Mouse (Mus musculus): ENCODE measurements around the gene Retsat. TPM values are rescaled to one million over a fixed set of nuclear protein-coding genes. Genes with fewer than 3 reads are reported as not detected.

The Retsat gene
- 0.06 and 0.25 TPM in 2 replicates for polyA plus RNA-seq (2012)

- peaks cover 36% of the 10 kb centered on the region for H3K4me1 ChIP-seq (ENCODE audit: control insufficient read depth)
- TF ChIP-seq TAL1 (IDR thresholded peaks at IDR 0.05; ENCODE audit: low read length) (no peak), GATA1 (IDR thresholded peaks at IDR 0.05; ENCODE audit: low read length) (no peak)
- peaks cover 2% of the 10 kb centered on the region for H3K36me3 ChIP-seq (ENCODE audit: control insufficient read depth)
Observed at GRCm38 (mm10) chr6:72597956-72598753, at the start of gene Retsat, which contains the start of gene Elmod3. TSS of gene Retsat (plus strand) at chr6:72598475. TSS of gene Elmod3 (minus strand) at chr6:72598413.

GRCm38 (mm10) chr6:72549041-72549580 is 49.2 kb upstream of the Retsat start:
- no peaks in the 10 kb centered on the region for H3K36me3 ChIP-seq (ENCODE audit: control insufficient read depth)
- H3K9me3 ChIP-seq (ENCODE audit: control insufficient read depth, low read length) = peaks cover 4% of the 10 kb centered on the region; the same call in 1 of the 2 replicates
- peaks cover 50% of the 10 kb centered on the region for H3K4me1 ChIP-seq (ENCODE audit: control insufficient read depth)

More at GRCm38 (mm10) chr6:72597956-72598753, at the start of gene Retsat, which contains the start of gene Elmod3:
- no peaks in the 10 kb centered on the region for H3K27me3 ChIP-seq (ENCODE audit: control insufficient read depth)
- peak within 1 kb of the TSS; percentile 72 for H3K4me3 ChIP-seq (replicated peaks)
- H3K9me3 ChIP-seq (ENCODE audit: control insufficient read depth, low read length) = no peaks in the 10 kb centered on the region

DNA sequence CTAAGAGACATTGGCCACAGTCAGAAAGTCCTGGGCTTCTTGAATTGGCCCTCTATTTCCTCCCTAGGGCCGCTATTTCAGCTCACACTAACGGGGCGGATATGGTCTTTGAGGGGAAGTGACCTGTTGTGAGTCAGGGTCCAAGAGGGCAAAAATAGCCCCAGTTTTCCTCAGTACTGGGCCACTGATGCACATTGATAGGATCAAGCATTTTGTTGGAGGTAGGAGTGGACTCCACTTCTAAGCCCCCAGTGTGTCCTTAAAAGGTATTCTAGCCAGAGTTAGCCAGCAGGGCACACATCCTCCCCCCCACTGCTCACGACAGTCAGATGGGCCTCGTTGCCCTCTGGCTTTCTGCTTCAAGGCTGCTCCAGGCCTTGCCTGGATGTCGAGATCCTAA is 48.2 kb upstream of the Retsat start:
- Histone ChIP-seq H3K9me3 (ENCODE audit: control insufficient read depth, low read length) (peaks cover 4% of the 10 kb centered on the region; the same call in 1 of the 2 replicates), H3K27me3 (ENCODE audit: control insufficient read depth) (no peaks in the 10 kb centered on the region), H3K36me3 (ENCODE audit: control insufficient read depth) (no peaks in the 10 kb centered on the region), H3K4me1 (ENCODE audit: control insufficient read depth) (peaks cover 42% of the 10 kb centered on the region), H3K4me3 (replicated peaks) (no peak overlapping the region)
- TF ChIP-seq GATA1 (IDR thresholded peaks at IDR 0.05; ENCODE audit: low read length) (no peak), TAL1 (IDR thresholded peaks at IDR 0.05; ENCODE audit: low read length) (no peak)

More at GRCm38 (mm10) chr6:72549041-72549580, 49.2 kb upstream of the Retsat start:
- Histone ChIP-seq H3K27me3 (ENCODE audit: control insufficient read depth) (no peaks in the 10 kb centered on the region), H3K4me3 (replicated peaks) (peak overlapping the region; percentile 41)
- TF ChIP-seq GATA1 (IDR thresholded peaks at IDR 0.05; ENCODE audit: low read length) = no peak

GRCm38 (mm10) chr6:72550503-72551100 is 47.7 kb upstream of the Retsat start:
- no peaks in the 10 kb centered on the region for H3K27me3 ChIP-seq (ENCODE audit: control insufficient read depth)
- no peak overlapping the region for H3K4me3 ChIP-seq (replicated peaks)
- no peak for TF ChIP-seq GATA1 (IDR thresholded peaks at IDR 0.05; ENCODE audit: low read length)
- TF ChIP-seq TAL1 (IDR thresholded peaks at IDR 0.05; ENCODE audit: low read length) = no peak
- no peaks in the 10 kb centered on the region for H3K36me3 ChIP-seq (ENCODE audit: control insufficient read depth)
- H3K4me1 ChIP-seq (ENCODE audit: control insufficient read depth) = peaks cover 40% of the 10 kb centered on the region
- peaks cover 4% of the 10 kb centered on the region; the same call in 1 of the 2 replicates for H3K9me3 ChIP-seq (ENCODE audit: control insufficient read depth, low read length)

DNA sequence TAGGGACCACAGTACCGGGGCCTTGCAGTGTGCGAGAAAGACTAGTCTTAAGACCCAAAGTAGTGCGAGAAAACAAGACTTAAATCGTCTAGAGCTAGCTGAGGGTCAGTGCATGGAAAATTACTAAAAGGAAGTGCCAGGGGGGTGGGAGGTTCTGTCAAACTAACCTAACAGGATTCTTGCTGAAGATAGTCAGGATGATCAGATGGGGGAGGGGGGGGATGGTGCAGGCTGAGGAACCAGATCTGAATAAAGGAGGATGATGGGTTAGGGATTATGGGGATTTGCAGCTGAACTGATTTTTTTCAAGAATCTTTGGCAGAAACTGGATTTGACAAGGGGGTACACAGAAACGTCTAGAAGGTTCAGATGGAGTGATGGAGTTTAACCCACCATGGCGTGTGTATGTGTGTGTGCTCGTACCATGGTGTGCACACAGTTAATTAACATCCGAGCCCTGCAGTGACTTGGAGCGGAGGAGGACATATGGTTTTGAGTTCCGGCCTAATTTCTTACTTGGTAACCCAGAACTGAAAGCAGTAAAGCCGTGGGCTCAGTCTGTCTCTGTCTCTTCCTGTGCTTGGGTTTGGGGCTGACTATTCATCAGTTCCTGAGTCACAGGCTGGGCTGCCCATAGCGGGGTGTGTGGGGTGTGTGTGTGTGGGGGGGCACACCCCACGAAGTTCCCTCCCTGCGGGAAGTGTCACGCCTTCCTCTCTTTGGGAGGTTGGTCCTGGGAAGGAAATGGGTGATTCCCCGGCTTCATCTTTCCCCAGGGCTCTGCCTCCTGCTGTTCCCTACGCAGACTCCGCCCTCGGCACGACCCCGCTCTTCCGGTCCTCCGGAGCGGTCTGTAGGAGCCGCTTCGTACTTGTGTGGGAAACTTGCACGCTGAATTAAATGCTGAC is 45.9 kb upstream of the Retsat start:
- Histone ChIP-seq H3K4me1 (ENCODE audit: control insufficient read depth) (peaks cover 40% of the 10 kb centered on the region), H3K36me3 (ENCODE audit: control insufficient read depth) (no peaks in the 10 kb centered on the region)
- TF ChIP-seq GATA1 (IDR thresholded peaks at IDR 0.05; ENCODE audit: low read length) (no peak), TAL1 (IDR thresholded peaks at IDR 0.05; ENCODE audit: low read length) (no peak)

DNA sequence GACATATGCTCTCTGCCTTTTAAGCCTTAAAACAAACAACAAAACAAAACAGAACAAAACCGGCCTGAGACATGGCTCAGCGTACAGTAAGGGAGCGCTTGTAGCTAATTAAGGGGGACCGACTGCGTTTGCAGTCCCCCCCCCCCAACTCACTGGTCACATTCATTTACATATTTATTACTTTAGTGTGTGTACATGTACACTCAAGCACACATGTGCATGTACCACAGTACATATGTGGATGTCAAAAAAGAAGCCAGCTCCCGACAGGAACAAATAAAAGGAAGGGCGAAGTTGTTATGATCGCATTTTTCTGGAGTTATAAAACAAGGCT is 45.2 kb upstream of the Retsat start:
- H3K4me1 ChIP-seq (ENCODE audit: control insufficient read depth) = peaks cover 40% of the 10 kb centered on the region
- H3K27me3 ChIP-seq (ENCODE audit: control insufficient read depth) = no peaks in the 10 kb centered on the region
- no peaks in the 10 kb centered on the region for H3K36me3 ChIP-seq (ENCODE audit: control insufficient read depth)

More for the DNA sequence above, 45.9 kb upstream of the Retsat start:
- Histone ChIP-seq H3K9me3 (ENCODE audit: control insufficient read depth, low read length) (no peaks in the 10 kb centered on the region), H3K4me3 (replicated peaks) (peak overlapping the region; percentile 60), H3K27me3 (ENCODE audit: control insufficient read depth) (no peaks in the 10 kb centered on the region)

GRCm38 (mm10) chr6:72560801-72561200 is 37.5 kb upstream of the Retsat start:
- Histone ChIP-seq H3K36me3 (ENCODE audit: control insufficient read depth) (no peaks in the 10 kb centered on the region), H3K27me3 (ENCODE audit: control insufficient read depth) (no peaks in the 10 kb centered on the region), H3K4me3 (replicated peaks) (no peak overlapping the region), H3K9me3 (ENCODE audit: control insufficient read depth, low read length) (no peaks in the 10 kb centered on the region), H3K4me1 (ENCODE audit: control insufficient read depth) (no peaks in the 10 kb centered on the region)
- TF ChIP-seq TAL1 (IDR thresholded peaks at IDR 0.05; ENCODE audit: low read length) = no peak
- no peak for TF ChIP-seq GATA1 (IDR thresholded peaks at IDR 0.05; ENCODE audit: low read length)

More for the DNA sequence above, 45.2 kb upstream of the Retsat start:
- no peak for TF ChIP-seq GATA1 (IDR thresholded peaks at IDR 0.05; ENCODE audit: low read length)
- TF ChIP-seq TAL1 (IDR thresholded peaks at IDR 0.05; ENCODE audit: low read length) = no peak
- peak overlapping the region; percentile 60 for H3K4me3 ChIP-seq (replicated peaks)
- H3K9me3 ChIP-seq (ENCODE audit: control insufficient read depth, low read length) = no peaks in the 10 kb centered on the region

- Histone ChIP-seq H3K36me3 (ENCODE audit: control insufficient read depth) (no peaks in the 10 kb centered on the region), H3K4me1 (ENCODE audit: control insufficient read depth) (no peaks in the 10 kb centered on the region; the same call in 1 of the 2 replicates), H3K9me3 (ENCODE audit: control insufficient read depth, low read length) (no peaks in the 10 kb centered on the region), H3K4me3 (replicated peaks) (no peak overlapping the region), H3K27me3 (ENCODE audit: control insufficient read depth) (no peaks in the 10 kb centered on the region)
- TF ChIP-seq TAL1 (IDR thresholded peaks at IDR 0.05; ENCODE audit: low read length) (no peak), GATA1 (IDR thresholded peaks at IDR 0.05; ENCODE audit: low read length) (no peak)
Observed at GRCm38 (mm10) chr6:72562486-72562885, 35.8 kb upstream of the Retsat start.
